Mouse (Mus musculus) olfactory bulb, adult 2 months (tissue): ENCODE measurements around the gene Nop58.
"Not testable (repeated sequence)": the region's sequence is repeated elsewhere in the genome, so short reads cannot be mapped to it uniquely, and the experiment has no call there.

Experiments
- CTCF ChIP-seq: fragments of 200-500 bp; IDR thresholded peaks from 2 replicates; pipeline ENCODE4 v1.5.1; 2012; ENCODE audit warnings: low read depth, mild to moderate bottlenecking, low read length, moderate library complexity; ENCODE audit not compliant: insufficient read depth
- POLR2A ChIP-seq: fragments of 200-500 bp; IDR thresholded peaks from 2 replicates; pipeline ENCODE4 v1.6.1; 2012; ENCODE audit warnings: mild to moderate bottlenecking, low read depth, low read length, moderate library complexity; ENCODE audit not compliant: insufficient read depth

DNA sequence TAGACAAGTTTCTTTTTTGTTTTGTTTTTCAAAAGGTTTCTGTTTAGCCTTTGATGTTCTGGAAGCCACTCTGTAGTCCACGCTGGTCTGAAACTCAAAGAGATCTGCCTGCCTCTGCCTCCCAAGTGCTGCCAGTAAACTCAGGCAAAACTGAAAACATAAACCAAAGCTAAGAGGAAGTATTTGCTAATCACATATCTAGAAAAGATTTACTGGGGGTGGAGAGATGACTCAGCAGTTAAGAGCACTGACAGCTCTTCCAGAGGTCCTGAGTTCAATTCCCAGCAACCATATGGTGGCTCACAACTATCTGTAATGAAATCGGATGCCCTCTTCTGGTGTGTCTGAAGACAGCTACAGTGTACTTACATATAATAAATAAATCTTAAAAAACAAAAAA is 38.3 kb upstream of the Nop58 start:
- TF ChIP-seq CTCF, POLR2A: not testable (repeated sequence)
